Comparison of ENCODE assay signal across 19 mouse cellular contexts in genomic region chr16:87727918-87728317, GRCm38 (mm10). TPM values are rescaled to one million over a fixed set of nuclear protein-coding genes. Genes with fewer than 3 reads are reported as not detected.
A peak's percentile ranks its signal among the peaks of the same experiment; 100 is the strongest.
DNase-seq lines count a peak whose midpoint lies in the region; ATAC-seq and TF ChIP-seq lines count a peak whose summit lies in the region.
"Had no signal": no experiment of that assay in that cellular context is flagged by ENCODE, and none has a peak within 500 bp of the region (broad histone marks: within the 10 kb centered on the region; RNA-seq: fewer than 3 reads in every experiment).

No protein-coding gene starts in this region.

- no peak overlapping the region for H3K27ac ChIP-seq in hindbrain, postnatal 0 days
- no peak overlapping the region for H3K27ac ChIP-seq in hindbrain, embryonic 10.5 days
- peak overlapping the region; percentile 97 for H3K27ac ChIP-seq in thymus, adult 2 months (ENCODE audit: control insufficient read depth, insufficient read depth, low read length)
- H3K27ac ChIP-seq in kidney, embryonic 15.5 days: no peak overlapping the region
- H3K27ac ChIP-seq: embryonic facial prominence, embryonic 15.5 days; forebrain, embryonic 10.5 days; heart, embryonic 13.5 days; hindbrain, embryonic 14.5 days had no signal

- no peak for TF ChIP-seq CTCF in hindbrain, postnatal 0 days (IDR thresholded peaks at IDR 0.05; ENCODE audit: low read depth)
- TF ChIP-seq CTCF in thymus, adult 2 months (IDR thresholded peaks at IDR 0.05; ENCODE audit: borderline replicate concordance, control insufficient read depth, extremely low read depth, insufficient read depth, low read length, poor library complexity): no peak

- DNase-seq in hindbrain, postnatal 0 days (ENCODE audit: low spot score): peak; percentile 29
- DNase-seq in hindbrain, embryonic 10.5 days (ENCODE audit: low spot score): no peak
- peak; percentile 35 for DNase-seq in thymus, adult 2 months
- DNase-seq in thymus, adult 18-20 months: no peak
- peak; percentile 45 to 46 for DNase-seq in thymus, postnatal 36 days
- DNase-seq: adrenal gland, adult 2 months; adrenal gland, postnatal 25 days; cerebellum, adult 11 months; cerebellum, adult 8-10 months; embryo, embryonic 11 days; gastrocnemius, postnatal 14 days; heart, postnatal 10 days had no signal

- ATAC-seq in hindbrain, postnatal 0 days: no peak
- ATAC-seq in kidney, embryonic 15.5 days (replicated peaks; ENCODE audit: low FRiP score): no peak
- ATAC-seq: forebrain, embryonic 16.5 days had no signal

- H3K9ac ChIP-seq in hindbrain, postnatal 0 days (replicated peaks; ENCODE audit: low read length): no peak overlapping the region
- H3K9ac ChIP-seq in kidney, embryonic 15.5 days: no peak overlapping the region
- H3K9ac ChIP-seq: embryonic facial prominence, embryonic 15.5 days; heart, embryonic 13.5 days; hindbrain, embryonic 14.5 days had no signal

- H3K27me3 ChIP-seq in hindbrain, postnatal 0 days (ENCODE audit: insufficient read depth, low read length): no peaks in the 10 kb centered on the region
- H3K27me3 ChIP-seq in hindbrain, embryonic 10.5 days (ENCODE audit: insufficient read depth, poor library complexity, severe bottlenecking): no peaks in the 10 kb centered on the region
- no peaks in the 10 kb centered on the region for H3K27me3 ChIP-seq in thymus, adult 2 months (ENCODE audit: control insufficient read depth, insufficient read depth, low read length)
- no peaks in the 10 kb centered on the region for H3K27me3 ChIP-seq in kidney, embryonic 15.5 days
- H3K27me3 ChIP-seq: embryonic facial prominence, embryonic 15.5 days; heart, embryonic 13.5 days had no signal

- H3K4me1 ChIP-seq in hindbrain, postnatal 0 days (ENCODE audit: insufficient read depth, low read length): no peaks in the 10 kb centered on the region
- H3K4me1 ChIP-seq in hindbrain, embryonic 10.5 days (replicated peaks): no peaks in the 10 kb centered on the region
- peaks cover 59% of the 10 kb centered on the region for H3K4me1 ChIP-seq in thymus, adult 2 months (replicated peaks; ENCODE audit: control insufficient read depth, insufficient read depth, low read length)
- no peaks in the 10 kb centered on the region for H3K4me1 ChIP-seq in kidney, embryonic 15.5 days
- H3K4me1 ChIP-seq: forebrain, embryonic 10.5 days had no signal

- H3K36me3 ChIP-seq in hindbrain, postnatal 0 days (ENCODE audit: insufficient read depth, low read length): peaks cover 19% of the 10 kb centered on the region; the same call in 1 of the 2 replicates
- H3K36me3 ChIP-seq in hindbrain, embryonic 10.5 days: peaks cover 83% of the 10 kb centered on the region
- peaks cover 17% of the 10 kb centered on the region for H3K36me3 ChIP-seq in thymus, adult 2 months (ENCODE audit: control insufficient read depth, insufficient read depth, low read length)
- peaks cover 62% of the 10 kb centered on the region for H3K36me3 ChIP-seq in kidney, embryonic 15.5 days

- TF ChIP-seq POLR2A in thymus, adult 2 months (IDR thresholded peaks at IDR 0.05; ENCODE audit: control insufficient read depth, extremely low read depth, insufficient read depth, low read length, poor library complexity): no peak

- WGBS in hindbrain, postnatal 0 days: 52% methylated on average over 14 of the region's 14 CpGs
- WGBS in hindbrain, embryonic 10.5 days: 79% methylated on average over 14 of the region's 14 CpGs
- 64% methylated on average over 14 of the region's 14 CpGs for WGBS in thymus, adult 2 months
- WGBS in kidney, embryonic 15.5 days: 81% methylated on average over 14 of the region's 14 CpGs

- no peak overlapping the region for H3K4me2 ChIP-seq in hindbrain, postnatal 0 days (ENCODE audit: low read depth, low read length)
- H3K4me2 ChIP-seq in kidney, embryonic 15.5 days: no peak overlapping the region
- H3K4me2 ChIP-seq: embryonic facial prominence, embryonic 15.5 days; heart, embryonic 13.5 days; hindbrain, embryonic 14.5 days had no signal

- no peaks in the 10 kb centered on the region for H3K9me3 ChIP-seq in hindbrain, postnatal 0 days (ENCODE audit: low read length)
- H3K9me3 ChIP-seq in hindbrain, embryonic 10.5 days: no peaks in the 10 kb centered on the region
- H3K9me3 ChIP-seq in kidney, embryonic 15.5 days (replicated peaks): no peaks in the 10 kb centered on the region
- H3K9me3 ChIP-seq: embryonic facial prominence, embryonic 15.5 days; forebrain, embryonic 10.5 days; heart, embryonic 13.5 days had no signal

- H3K4me3 ChIP-seq in hindbrain, postnatal 0 days (ENCODE audit: low read length): no peak overlapping the region
- H3K4me3 ChIP-seq in hindbrain, embryonic 10.5 days: no peak overlapping the region
- H3K4me3 ChIP-seq in thymus, adult 2 months (ENCODE audit: control insufficient read depth, insufficient read depth, low read length): no peak overlapping the region
- H3K4me3 ChIP-seq in kidney, embryonic 15.5 days (replicated peaks): no peak overlapping the region
- H3K4me3 ChIP-seq: embryonic facial prominence, embryonic 15.5 days; erythroblast, embryonic 14.5 days; forebrain, embryonic 10.5 days; heart, embryonic 13.5 days had no signal

RNA-seq across cellular contexts. Expression of gene Bach1, which starts 29.2 kb away (rescaled TPM):
- total RNA-seq in hindbrain, postnatal 0 days (2014; rRNA removed): 34.2 and 44.5 TPM in 2 replicates
- 12.3 and 13.1 TPM in 2 replicates for polyA plus RNA-seq in hindbrain, postnatal 0 days (2015; fragmentation: Nextera tagmentation; extraction: Ambion mirVana)
- polyA plus RNA-seq in hindbrain, embryonic 10.5 days (2016; fragmentation: Nextera tagmentation; extraction: Ambion mirVana): 15.4 and 19.3 TPM in 2 replicates
- 40.2 and 45.4 TPM in 2 replicates for polyA plus RNA-seq in thymus, adult 2 months (2012; rRNA removed)
- 11.0 and 13.6 TPM in 2 replicates for polyA plus RNA-seq in kidney, embryonic 15.5 days (2015; fragmentation: Nextera tagmentation; extraction: Ambion mirVana)

Comparison
In these comparisons a context has a peak if more than half of its experiments do, and no peak if none do; other contexts are left out.
1. DNase-seq: peak in hindbrain, postnatal 0 days (single experiment), thymus, adult 2 months (single experiment) and thymus, postnatal 36 days (2 of 2); none in hindbrain, embryonic 10.5 days (single experiment) and thymus, adult 18-20 months (0 of 2).